Mouse (Mus musculus) hindbrain, embryonic 11.5 days (tissue): ENCODE data around the gene S100a14. TPM values are rescaled to one million over a fixed set of nuclear protein-coding genes. Genes with fewer than 3 reads are reported as not detected.
A peak's percentile ranks its signal among the peaks of the same experiment; 100 is the strongest.

Experiments used
- ATAC-seq: fragments of 200-750 bp; cut with Nextera tagmentation; 2 replicates; pipeline ENCODE4 v1.8.0; 2017; ENCODE audit warnings: mild to moderate bottlenecking, moderate TSS enrichment, moderate library complexity; ENCODE audit not compliant: low FRiP score
- DNase-seq: peaks from one replicate; pipeline ENCODE4 v3.0.0-alpha.2; 2015; ENCODE audit warnings: low spot score
- H3K27ac ChIP-seq: fragments of 300-500 bp; sonication (generic); 2 replicates; pipeline ENCODE4 v1.5.1; 2014; ENCODE audit warnings: mild to moderate bottlenecking, low read depth, low read length
- H3K27me3 ChIP-seq: fragments of 300-500 bp; sonication (generic); 2 replicates; pipeline ENCODE4 v1.6.1; 2014; ENCODE audit warnings: mild to moderate bottlenecking, low read length, moderate library complexity, mixed read lengths; ENCODE audit not compliant: control insufficient read depth, insufficient read depth
- H3K36me3 ChIP-seq: fragments of 300-500 bp; sonication (generic); 2 replicates; pipeline ENCODE4 v1.6.1; 2014; ENCODE audit warnings: mild to moderate bottlenecking, low read length, moderate library complexity, mixed read lengths; ENCODE audit not compliant: control insufficient read depth, insufficient read depth
- H3K4me1 ChIP-seq: fragments of 300-500 bp; sonication (generic); replicated peaks from 2 replicates; pipeline ENCODE4 v1.6.1; 2014; ENCODE audit warnings: low read length, mixed read lengths; ENCODE audit not compliant: control insufficient read depth, insufficient read depth
- H3K4me2 ChIP-seq: fragments of 300-500 bp; sonication (generic); replicated peaks from 2 replicates; pipeline ENCODE4 v1.6.1; 2014; ENCODE audit warnings: mild to moderate bottlenecking, low read depth, low read length
- H3K4me3 ChIP-seq: fragments of 300-500 bp; sonication (generic); 2 replicates; pipeline ENCODE4 v1.5.1; 2014; ENCODE audit warnings: low read depth, low read length
- H3K9ac ChIP-seq: fragments of 300-500 bp; sonication (generic); 2 replicates; pipeline ENCODE4 v1.6.1; 2014; ENCODE audit warnings: low read depth, low read length
- H3K9me3 ChIP-seq: fragments of 300-500 bp; sonication (generic); 2 replicates; pipeline ENCODE4 v1.6.1; 2016; ENCODE audit warnings: low read length; ENCODE audit not compliant: control insufficient read depth
- WGBS: fragments of 180-500 bp; shearing (Covaris S2); extraction: QIAGEN DNeasy Blood & Tissue Kit; methylation state at CpG from one replicate; pipeline ENCODE4 v1.1.7; 2014; 5-methylcytosine and 5-hydroxymethylcytosine counted together
- polyA plus RNA-seq: library from polyadenylated mRNA; unstranded; fragments of >200 nt; fragmentation: Nextera tagmentation; extraction: Ambion mirVana; gene quantifications from 2 replicates; pipeline ENCODE4 v1.2.1, GENCODE M21; 2014

S100a14 gene
- polyA plus RNA-seq, result not detected in 2 replicates

DNA sequence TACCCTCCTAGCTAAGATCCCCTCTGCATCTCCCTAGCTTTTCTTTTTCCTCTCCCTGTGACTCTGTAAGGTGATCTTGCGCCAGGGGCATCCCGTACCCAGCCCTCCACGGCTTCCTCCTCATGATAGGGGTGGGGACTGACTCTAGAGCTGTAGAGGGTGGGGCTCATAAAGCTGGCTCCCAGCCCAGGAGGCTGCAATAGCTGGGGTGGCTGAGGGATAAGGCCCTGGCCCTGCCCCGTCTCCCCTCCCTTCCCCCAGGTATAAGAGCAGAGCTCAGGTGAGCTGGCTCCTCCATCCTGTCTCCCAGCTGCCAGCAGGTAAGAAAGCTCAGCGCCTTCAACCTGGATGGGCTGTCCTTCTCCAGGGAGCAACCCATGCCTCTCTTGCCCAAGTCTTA is at the start of gene S100a14:
Gene S100a14, plus strand, starts transcription at position 277 of the 400 bp plus-strand sequence.
- Histone ChIP-seq H3K27me3 (no peaks in the 10 kb centered on the region), H3K4me2 (no peak within 1 kb of the TSS), H3K4me3 (no peak within 1 kb of the TSS), H3K9me3 (no peaks in the 10 kb centered on the region), H3K4me1 (no peaks in the 10 kb centered on the region), H3K27ac (no peak within 1 kb of the TSS), H3K36me3 (no peaks in the 10 kb centered on the region), H3K9ac (no peak within 1 kb of the TSS)
- DNase-seq (no peak), ATAC-seq (no peak)
- WGBS, result 75% methylated on average over 5 of the region's 5 CpGs

DNA sequence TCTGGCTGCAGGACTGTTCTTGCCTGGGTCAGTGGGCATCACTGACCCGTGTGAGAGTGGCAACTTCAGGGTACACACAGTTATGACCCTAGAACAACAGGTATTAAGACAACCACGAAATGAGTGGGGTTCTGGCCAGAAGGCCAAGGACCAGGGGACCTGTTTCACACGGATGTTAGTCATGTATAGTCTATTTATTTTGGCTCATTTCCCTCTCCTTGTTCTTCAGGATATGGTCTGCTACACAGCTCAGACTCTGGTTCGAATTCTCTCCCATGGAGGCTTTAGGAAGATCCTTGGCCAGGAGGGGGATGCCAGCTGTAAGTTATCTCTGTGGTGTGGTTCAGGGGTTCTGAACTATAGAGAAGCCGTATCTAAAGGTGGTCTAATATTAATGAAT is 39.7 kb upstream of the S100a14 start:
- peaks cover 26% of the 10 kb centered on the region for H3K36me3 ChIP-seq
- DNase-seq, result no peak
- no peak overlapping the region for H3K4me2 ChIP-seq
- no peak overlapping the region for H3K27ac ChIP-seq
- no peaks in the 10 kb centered on the region for H3K27me3 ChIP-seq
- 0 out of 2 replicates have a peak, but pooled peaks cover 3% of the 10 kb centered on the region for H3K4me1 ChIP-seq
- H3K9ac ChIP-seq, result no peak overlapping the region
- 84% methylated on average over 5 of the region's 5 CpGs for WGBS
- H3K9me3 ChIP-seq, result no peaks in the 10 kb centered on the region
- ATAC-seq, result no peak
- no peak overlapping the region for H3K4me3 ChIP-seq

DNA sequence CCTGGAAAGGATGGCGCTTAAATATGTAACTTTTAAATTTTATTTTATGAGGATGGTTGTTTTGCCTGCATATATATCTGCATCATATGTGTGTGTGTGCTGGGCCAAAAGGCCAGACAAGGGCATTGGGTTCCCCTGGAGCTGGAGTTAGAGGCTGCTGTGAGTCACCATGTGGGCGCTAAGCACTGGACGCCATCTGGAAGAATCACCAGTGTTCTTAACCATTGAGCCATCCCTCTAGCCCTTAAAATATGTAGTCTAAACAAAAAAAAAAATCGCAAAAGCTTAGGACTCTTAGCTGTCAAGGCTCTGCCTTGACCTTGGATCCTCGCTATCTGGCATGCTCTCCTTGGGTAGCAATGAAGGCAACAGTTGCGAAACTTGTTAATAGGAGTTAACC is 38.1 kb upstream of the S100a14 start:
- Histone ChIP-seq H3K27me3 (no peaks in the 10 kb centered on the region), H3K4me3 (no peak overlapping the region), H3K4me1 (0 out of 2 replicates have a peak, but pooled peaks cover 3% of the 10 kb centered on the region), H3K9ac (no peak overlapping the region), H3K36me3 (peaks cover 22% of the 10 kb centered on the region), H3K9me3 (no peaks in the 10 kb centered on the region), H3K4me2 (no peak overlapping the region), H3K27ac (no peak overlapping the region)
- WGBS, result 86% methylated on average over 6 of the region's 6 CpGs
- ATAC-seq, result no peak
- no peak for DNase-seq

GRCm38 (mm10) chr3:90490696-90491256 is 35.9 kb upstream of the S100a14 start, which contains the start of gene Snapin:
TSS of gene Snapin (minus strand) at chr3:90491033.
- no peaks in the 10 kb centered on the region for H3K27me3 ChIP-seq
- 0 out of 2 replicates have a peak, but pooled peaks cover 3% of the 10 kb centered on the region for H3K4me1 ChIP-seq
- peak within 1 kb of the TSS; percentile 49 for H3K4me2 ChIP-seq
- H3K9ac ChIP-seq, result peak within 1 kb of the TSS; percentile 81
- ATAC-seq, result peak; percentile 97
- H3K4me3 ChIP-seq, result peak within 1 kb of the TSS; percentile 73
- DNase-seq, result peak; percentile 96
- H3K36me3 ChIP-seq, result peaks cover 14% of the 10 kb centered on the region
- 1% methylated on average over 37 of the region's 37 CpGs for WGBS
- H3K27ac ChIP-seq, result no peak within 1 kb of the TSS
- no peaks in the 10 kb centered on the region for H3K9me3 ChIP-seq

- Histone ChIP-seq H3K4me3 (no peak overlapping the region), H3K36me3 (peaks cover 12% of the 10 kb centered on the region), H3K9ac (no peak overlapping the region), H3K9me3 (no peaks in the 10 kb centered on the region), H3K4me2 (no peak overlapping the region), H3K27ac (no peak overlapping the region), H3K4me1 (0 out of 2 replicates have a peak, but pooled peaks cover 3% of the 10 kb centered on the region), H3K27me3 (no peaks in the 10 kb centered on the region)
- DNase-seq (peak; percentile 23), ATAC-seq (no peak)
- WGBS, result 46% methylated on average over 2 of the region's 2 CpGs
Measured at GRCm38 (mm10) chr3:90491350-90491749, 35.3 kb upstream of the S100a14 start.

- Histone ChIP-seq H3K27me3 (no peaks in the 10 kb centered on the region), H3K4me1 (0 out of 2 replicates have a peak, but pooled peaks cover 3% of the 10 kb centered on the region), H3K4me3 (no peak overlapping the region), H3K9ac (no peak overlapping the region), H3K9me3 (no peaks in the 10 kb centered on the region), H3K4me2 (no peak overlapping the region), H3K36me3 (no peaks in the 10 kb centered on the region; the same call in 1 of the 2 replicates), H3K27ac (no peak overlapping the region)
- WGBS, result 68% methylated on average over 4 of the region's 4 CpGs
- ATAC-seq, result no peak
- no peak for DNase-seq
Measured at GRCm38 (mm10) chr3:90493831-90494540, 32.7 kb upstream of the S100a14 start.

DNA sequence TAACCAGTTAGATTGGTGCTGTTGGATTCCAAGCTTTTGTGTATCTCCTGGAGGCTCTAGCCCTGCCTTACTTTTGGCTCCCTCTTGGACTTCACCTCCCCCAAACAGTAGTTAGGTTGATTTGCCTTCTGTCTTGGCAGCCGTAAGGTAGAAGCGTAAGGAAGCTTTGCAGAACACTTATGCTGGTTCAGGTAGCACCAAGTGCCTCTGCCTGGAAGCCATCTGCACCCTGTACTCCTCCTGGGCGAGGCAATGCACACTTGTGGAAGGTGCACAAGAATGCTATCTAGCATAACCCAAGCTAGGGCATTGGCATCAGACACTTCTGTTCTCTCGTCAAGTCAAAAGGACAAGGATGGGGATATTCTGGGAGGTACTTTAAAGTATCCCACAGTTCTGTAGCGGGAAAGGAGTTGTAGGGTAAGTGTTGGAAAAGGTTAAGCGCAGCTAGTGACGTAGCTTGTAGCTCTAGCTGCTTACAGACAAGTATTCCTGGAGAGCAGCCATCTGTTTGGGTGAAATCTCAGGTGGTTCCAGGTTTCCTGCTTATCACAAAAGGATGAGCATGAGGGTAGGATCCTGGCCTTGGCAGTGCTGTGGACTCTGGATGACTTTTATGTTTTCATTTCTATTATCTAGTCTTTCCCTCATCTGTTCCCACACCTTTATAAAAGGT is 30.7 kb upstream of the S100a14 start:
- no peak for DNase-seq
- Histone ChIP-seq H3K9ac (no peak overlapping the region), H3K4me2 (no peak overlapping the region), H3K36me3 (no peaks in the 10 kb centered on the region), H3K4me3 (no peak overlapping the region), H3K4me1 (no peaks in the 10 kb centered on the region), H3K9me3 (no peaks in the 10 kb centered on the region), H3K27ac (no peak overlapping the region), H3K27me3 (no peaks in the 10 kb centered on the region)
- WGBS, result 95% methylated on average over 7 of the region's 7 CpGs
- no peak for ATAC-seq

DNA sequence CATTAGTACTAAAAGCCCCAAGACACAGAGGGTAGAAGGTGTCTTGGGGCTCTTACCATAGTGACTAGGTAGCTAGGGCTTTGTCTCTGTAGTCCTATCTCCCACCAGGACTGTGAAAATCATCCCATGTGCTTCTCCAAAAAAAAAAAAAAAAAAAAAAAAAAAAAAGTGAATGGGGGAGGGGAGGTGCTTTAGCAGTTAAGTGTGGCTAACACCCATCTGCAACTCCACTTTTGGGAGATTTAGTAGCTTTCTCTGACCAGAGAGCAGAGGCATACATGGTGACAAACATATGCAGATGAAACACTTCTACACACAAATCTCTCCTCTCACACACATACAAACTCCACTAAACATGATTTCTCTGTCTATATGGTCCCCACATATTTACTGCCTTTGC is 29.1 kb upstream of the S100a14 start:
- H3K9me3 ChIP-seq, result no peaks in the 10 kb centered on the region
- H3K4me3 ChIP-seq, result no peak overlapping the region
- no peaks in the 10 kb centered on the region for H3K27me3 ChIP-seq
- ATAC-seq (no peak), DNase-seq (no peak)
- H3K9ac ChIP-seq, result no peak overlapping the region
- no peaks in the 10 kb centered on the region for H3K4me1 ChIP-seq
- H3K4me2 ChIP-seq, result no peak overlapping the region
- no peak overlapping the region for H3K27ac ChIP-seq
- H3K36me3 ChIP-seq, result peaks cover 4% of the 10 kb centered on the region
